Mouse (Mus musculus) E14TG2a.4 (cell line): ENCODE results near the gene Tmem107.

Source experiments
- CTCF ChIP-seq: conservative IDR thresholded peaks from 2 replicates; pipeline ENCODE4 v1.5.1; 2014; ENCODE audit warnings: low read length
- NANOG ChIP-seq: IDR thresholded peaks from 2 replicates; pipeline ENCODE4 v1.6.1; 2014; ENCODE audit warnings: borderline replicate concordance, low read length, mixed read lengths

DNA sequence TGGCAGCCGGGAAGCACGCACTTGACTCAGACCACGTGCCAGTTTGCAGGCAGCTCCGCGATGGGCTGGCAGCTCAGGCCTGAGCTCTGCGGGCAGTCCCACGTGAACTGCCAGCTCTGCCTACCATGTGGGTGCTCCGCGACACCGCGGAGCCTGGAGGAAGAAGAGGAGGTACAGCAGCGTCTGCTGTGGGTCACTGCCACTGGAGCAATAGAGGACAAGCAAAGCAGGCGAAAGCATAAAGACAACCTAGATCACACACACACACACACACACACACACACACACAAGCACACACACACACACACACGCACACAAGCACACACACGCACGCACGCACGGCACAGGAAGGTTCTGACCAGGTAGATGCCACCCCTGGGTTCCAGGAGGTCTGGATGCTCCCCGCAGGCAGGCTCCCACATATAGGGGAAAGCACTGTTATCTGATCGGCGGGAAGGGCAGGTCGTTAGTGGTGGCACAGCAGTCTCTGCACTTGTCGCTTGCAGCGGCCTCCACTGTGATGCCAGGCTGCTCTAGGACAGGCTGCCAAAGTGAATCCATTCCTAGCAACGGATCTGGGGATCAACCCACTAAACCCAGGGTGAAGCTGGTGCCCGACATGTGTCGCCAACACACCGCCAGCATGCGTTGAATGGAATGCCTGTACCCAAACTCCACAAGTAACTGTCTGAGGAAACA, 4.3 kb upstream of the Tmem107 start:
- TF ChIP-seq CTCF = no peak
- no peak for TF ChIP-seq NANOG
